Mouse (Mus musculus): ENCODE results near the gene Dcaf4. TPM values are rescaled to one million over a fixed set of nuclear protein-coding genes. Genes with fewer than 3 reads are reported as not detected.
A peak's percentile ranks its signal among the peaks of the same experiment; 100 is the strongest.

The Dcaf4 gene
- polyA plus RNA-seq, 1 experiment from 2014 or later: 33.1 TPM

GRCm38 (mm10) chr12:83499256-83499655, 21.0 kb upstream of the Dcaf4 start:
- no peak overlapping the region for H3K4me3 ChIP-seq (replicated peaks)
- 78% methylated on average over 5 of the region's 5 CpGs for WGBS

GRCm38 (mm10) chr12:83502190-83502589, 18.1 kb upstream of the Dcaf4 start:
- Histone ChIP-seq H3K4me2 (no peak overlapping the region), H3K36me3 (replicated peaks) (no peaks in the 10 kb centered on the region), H3K27me3 (0 out of 2 replicates have a peak, but pooled peaks cover 5% of the 10 kb centered on the region), H3K9ac (no peak overlapping the region), H3K27ac (no peak overlapping the region), H3K4me1 (no peaks in the 10 kb centered on the region), H3K9me3 (no peaks in the 10 kb centered on the region), H3K4me3 (replicated peaks) (no peak overlapping the region)
- WGBS: 8% methylated on average over 9 of the region's 9 CpGs
- ATAC-seq (ENCODE audit: low FRiP score): peak; percentile 30; the same call in 1 of the 2 replicates

More at GRCm38 (mm10) chr12:83499256-83499655, 21.0 kb upstream of the Dcaf4 start:
- Histone ChIP-seq H3K27ac (no peak overlapping the region), H3K27me3 (0 out of 2 replicates have a peak, but pooled peaks cover 5% of the 10 kb centered on the region), H3K9ac (no peak overlapping the region), H3K9me3 (no peaks in the 10 kb centered on the region), H3K4me2 (no peak overlapping the region), H3K36me3 (replicated peaks) (no peaks in the 10 kb centered on the region), H3K4me1 (no peaks in the 10 kb centered on the region)
- no peak for ATAC-seq (ENCODE audit: low FRiP score)

GRCm38 (mm10) chr12:83506543-83506942, 13.7 kb upstream of the Dcaf4 start:
- no peak overlapping the region for H3K9ac ChIP-seq
- 82% methylated on average over 10 of the region's 10 CpGs for whole genome bisulfite sequencing

GRCm38 (mm10) chr12:83510586-83510985, 9.7 kb upstream of the Dcaf4 start:
- Histone ChIP-seq H3K4me2 (no peak overlapping the region), H3K9me3 (no peaks in the 10 kb centered on the region), H3K27ac (no peak overlapping the region), H3K36me3 (replicated peaks) (no peaks in the 10 kb centered on the region), H3K27me3 (no peaks in the 10 kb centered on the region), H3K9ac (no peak overlapping the region), H3K4me3 (replicated peaks) (no peak overlapping the region), H3K4me1 (peaks cover 14% of the 10 kb centered on the region)
- WGBS: 83% methylated on average over 5 of the region's 5 CpGs
- ATAC-seq (ENCODE audit: low FRiP score): no peak

More at GRCm38 (mm10) chr12:83506543-83506942, 13.7 kb upstream of the Dcaf4 start:
- H3K9me3 ChIP-seq: no peaks in the 10 kb centered on the region
- ATAC-seq (ENCODE audit: low FRiP score): no peak
- no peak overlapping the region for H3K4me3 ChIP-seq (replicated peaks)
- no peaks in the 10 kb centered on the region for H3K36me3 ChIP-seq (replicated peaks)
- H3K4me1 ChIP-seq: no peaks in the 10 kb centered on the region
- 0 out of 2 replicates have a peak, but pooled peaks cover 3% of the 10 kb centered on the region for H3K27me3 ChIP-seq
- no peak overlapping the region for H3K4me2 ChIP-seq
- H3K27ac ChIP-seq: no peak overlapping the region

- Histone ChIP-seq H3K36me3 (replicated peaks) (no peaks in the 10 kb centered on the region), H3K4me1 (peaks cover 14% of the 10 kb centered on the region), H3K9ac (no peak overlapping the region), H3K4me3 (replicated peaks) (no peak overlapping the region), H3K27me3 (no peaks in the 10 kb centered on the region), H3K9me3 (no peaks in the 10 kb centered on the region), H3K27ac (peak overlapping the region; percentile 67), H3K4me2 (no peak overlapping the region)
- ATAC-seq (ENCODE audit: low FRiP score): peak; percentile 72; the same call in 1 of the 2 replicates
- WGBS: 33% methylated on average over 4 of the region's 4 CpGs
Observed at GRCm38 (mm10) chr12:83512783-83513182, 7.5 kb upstream of the Dcaf4 start.

- Histone ChIP-seq H3K9me3 (no peaks in the 10 kb centered on the region), H3K27ac (peak overlapping the region; percentile 67), H3K36me3 (replicated peaks) (no peaks in the 10 kb centered on the region), H3K9ac (no peak overlapping the region), H3K27me3 (no peaks in the 10 kb centered on the region), H3K4me1 (peaks cover 14% of the 10 kb centered on the region), H3K4me3 (replicated peaks) (no peak overlapping the region), H3K4me2 (no peak overlapping the region)
- ATAC-seq (ENCODE audit: low FRiP score): peak; percentile 58; the same call in 1 of the 2 replicates
- WGBS: 30% methylated on average over 5 of the region's 5 CpGs
Observed at GRCm38 (mm10) chr12:83513185-83513584, 7.1 kb upstream of the Dcaf4 start.

- no peak; the same call in 1 of the 2 replicates for ATAC-seq (ENCODE audit: low FRiP score)
Observed at GRCm38 (mm10) chr12:83514216-83514615, 6.0 kb upstream of the Dcaf4 start.

GRCm38 (mm10) chr12:83517580-83517979, 2.7 kb upstream of the Dcaf4 start:
- Histone ChIP-seq H3K4me2 (no peak overlapping the region), H3K36me3 (replicated peaks) (no peaks in the 10 kb centered on the region), H3K27me3 (no peaks in the 10 kb centered on the region), H3K9ac (no peak overlapping the region), H3K27ac (no peak overlapping the region), H3K4me3 (replicated peaks) (no peak overlapping the region), H3K4me1 (peaks cover 27% of the 10 kb centered on the region), H3K9me3 (no peaks in the 10 kb centered on the region)
- ATAC-seq (ENCODE audit: low FRiP score): no peak
- WGBS: 92% methylated on average over 3 of the region's 3 CpGs

More at GRCm38 (mm10) chr12:83514216-83514615, 6.0 kb upstream of the Dcaf4 start:
- Histone ChIP-seq H3K9ac (no peak overlapping the region), H3K4me2 (no peak overlapping the region), H3K36me3 (replicated peaks) (no peaks in the 10 kb centered on the region), H3K27me3 (no peaks in the 10 kb centered on the region), H3K4me3 (replicated peaks) (no peak overlapping the region), H3K9me3 (no peaks in the 10 kb centered on the region), H3K4me1 (peaks cover 14% of the 10 kb centered on the region), H3K27ac (peak overlapping the region; percentile 9; the same call in 1 of the 2 replicates)
- WGBS: 43% methylated on average over 4 of the region's 4 CpGs

- Histone ChIP-seq H3K4me3 (replicated peaks) (peak overlapping the region; percentile 57), H3K4me1 (peaks cover 15% of the 10 kb centered on the region), H3K27me3 (no peaks in the 10 kb centered on the region), H3K9me3 (no peaks in the 10 kb centered on the region), H3K4me2 (peak overlapping the region; percentile 74), H3K9ac (peak overlapping the region; percentile 61; the same call in 1 of the 2 replicates), H3K36me3 (replicated peaks) (no peaks in the 10 kb centered on the region), H3K27ac (no peak overlapping the region)
- 60% methylated on average over 8 of the region's 8 CpGs for WGBS
- ATAC-seq (ENCODE audit: low FRiP score): no peak
Observed at GRCm38 (mm10) chr12:83521083-83521482, 817 bp downstream of the Dcaf4 start.

- no peaks in the 10 kb centered on the region for H3K36me3 ChIP-seq (replicated peaks)
- no peak overlapping the region for H3K27ac ChIP-seq
- no peak overlapping the region for H3K9ac ChIP-seq
- no peaks in the 10 kb centered on the region for H3K9me3 ChIP-seq
- no peaks in the 10 kb centered on the region for H3K27me3 ChIP-seq
- no peak overlapping the region for H3K4me2 ChIP-seq
- no peak overlapping the region for H3K4me3 ChIP-seq (replicated peaks)
- WGBS: 89% methylated on average over 6 of the region's 6 CpGs
- H3K4me1 ChIP-seq: peaks cover 15% of the 10 kb centered on the region
- no peak for ATAC-seq (ENCODE audit: low FRiP score)
Observed at GRCm38 (mm10) chr12:83523056-83523455, 2.8 kb downstream of the Dcaf4 start.

- no peak for ATAC-seq (ENCODE audit: low FRiP score)
- Histone ChIP-seq H3K4me1 (peaks cover 15% of the 10 kb centered on the region), H3K27ac (no peak overlapping the region), H3K27me3 (no peaks in the 10 kb centered on the region), H3K9me3 (no peaks in the 10 kb centered on the region), H3K9ac (no peak overlapping the region), H3K4me3 (replicated peaks) (no peak overlapping the region), H3K4me2 (no peak overlapping the region), H3K36me3 (replicated peaks) (no peaks in the 10 kb centered on the region)
- 77% methylated on average over 4 of the region's 4 CpGs for WGBS
Observed at GRCm38 (mm10) chr12:83523892-83524291, 3.6 kb downstream of the Dcaf4 start.

GRCm38 (mm10) chr12:83524329-83524728, 4.1 kb downstream of the Dcaf4 start:
- 82% methylated on average over 5 of the region's 5 CpGs for WGBS
- Histone ChIP-seq H3K9me3 (no peaks in the 10 kb centered on the region), H3K9ac (no peak overlapping the region), H3K4me1 (peaks cover 15% of the 10 kb centered on the region), H3K36me3 (replicated peaks) (no peaks in the 10 kb centered on the region), H3K27me3 (no peaks in the 10 kb centered on the region), H3K27ac (no peak overlapping the region), H3K4me2 (no peak overlapping the region), H3K4me3 (replicated peaks) (no peak overlapping the region)
- ATAC-seq (ENCODE audit: low FRiP score): no peak

GRCm38 (mm10) chr12:83525822-83526544, 5.7 kb downstream of the Dcaf4 start:
- Histone ChIP-seq H3K4me2 (no peak overlapping the region), H3K4me3 (replicated peaks) (no peak overlapping the region), H3K36me3 (replicated peaks) (0 out of 2 replicates have a peak, but pooled peaks cover 6% of the 10 kb centered on the region), H3K9me3 (no peaks in the 10 kb centered on the region), H3K27ac (no peak overlapping the region), H3K4me1 (peaks cover 10% of the 10 kb centered on the region), H3K9ac (no peak overlapping the region), H3K27me3 (no peaks in the 10 kb centered on the region)
- no peak for ATAC-seq (ENCODE audit: low FRiP score)
- 84% methylated on average over 18 of the region's 18 CpGs for WGBS
